Mouse (Mus musculus): ENCODE results near the gene Necab3. TPM values are rescaled to one million over a fixed set of nuclear protein-coding genes. Genes with fewer than 3 reads are reported as not detected.

Gene Necab3
- polyA plus RNA-seq, 1 experiment = 1.2 TPM

- 57% methylated on average over 3 of the region's 3 CpGs for WGBS
- Histone ChIP-seq H3K4me1 (ENCODE audit: control insufficient read depth, insufficient read depth, low read length) (no peaks in the 10 kb centered on the region), H3K4me3 (replicated peaks; ENCODE audit: extremely low read depth, low read depth, low read length) (no peak overlapping the region)
- peak; percentile 35 for DNase-seq
- TF ChIP-seq CTCF (IDR thresholded peaks at IDR 0.05; ENCODE audit: insufficient read depth, low read length) = peak; percentile 78
- TF ChIP-seq POLR2A (IDR thresholded peaks at IDR 0.05; ENCODE audit: borderline replicate concordance, extremely low read depth, low read depth, low read length) = no peak
These were observed 34.3 kb upstream of the Necab3 start for GRCm38 (mm10) chr2:154593025-154593424.

- 86% methylated on average over 3 of the region's 3 CpGs for WGBS
- no peaks in the 10 kb centered on the region for H3K4me1 ChIP-seq (ENCODE audit: control insufficient read depth, insufficient read depth, low read length)
These were observed 32.5 kb upstream of the Necab3 start for GRCm38 (mm10) chr2:154591239-154591638.

GRCm38 (mm10) chr2:154589051-154589450 lies 30.4 kb upstream of the Necab3 start:
- TF ChIP-seq CTCF (IDR thresholded peaks at IDR 0.05; ENCODE audit: insufficient read depth, low read length) (no peak), POLR2A (IDR thresholded peaks at IDR 0.05; ENCODE audit: borderline replicate concordance, extremely low read depth, low read depth, low read length) (no peak)
- DNase-seq = no peak
- whole genome bisulfite sequencing = 86% methylated on average over 4 of the region's 4 CpGs
- H3K4me1 ChIP-seq (ENCODE audit: control insufficient read depth, insufficient read depth, low read length) = no peaks in the 10 kb centered on the region
- H3K4me3 ChIP-seq (replicated peaks; ENCODE audit: extremely low read depth, low read depth, low read length) = no peak overlapping the region

More at GRCm38 (mm10) chr2:154591239-154591638, 32.5 kb upstream of the Necab3 start:
- no peak for TF ChIP-seq CTCF (IDR thresholded peaks at IDR 0.05; ENCODE audit: insufficient read depth, low read length)
- no peak for TF ChIP-seq POLR2A (IDR thresholded peaks at IDR 0.05; ENCODE audit: borderline replicate concordance, extremely low read depth, low read depth, low read length)
- DNase-seq = no peak
- no peak overlapping the region for H3K4me3 ChIP-seq (replicated peaks; ENCODE audit: extremely low read depth, low read depth, low read length)

GRCm38 (mm10) chr2:154586405-154586804 lies 27.7 kb upstream of the Necab3 start:
- 77% methylated on average over 5 of the region's 5 CpGs for WGBS
- no peak for TF ChIP-seq POLR2A (IDR thresholded peaks at IDR 0.05; ENCODE audit: borderline replicate concordance, extremely low read depth, low read depth, low read length)
- peak; percentile 53 for TF ChIP-seq CTCF (IDR thresholded peaks at IDR 0.05; ENCODE audit: insufficient read depth, low read length)
- H3K4me1 ChIP-seq (ENCODE audit: control insufficient read depth, insufficient read depth, low read length) = no peaks in the 10 kb centered on the region
- H3K4me3 ChIP-seq (replicated peaks; ENCODE audit: extremely low read depth, low read depth, low read length) = no peak overlapping the region
- no peak for DNase-seq

- no peak for DNase-seq
- no peaks in the 10 kb centered on the region for H3K4me1 ChIP-seq (ENCODE audit: control insufficient read depth, insufficient read depth, low read length)
- no peak overlapping the region for H3K4me3 ChIP-seq (replicated peaks; ENCODE audit: extremely low read depth, low read depth, low read length)
- 58% methylated on average over 17 of the region's 17 CpGs for WGBS
- no peak for TF ChIP-seq POLR2A (IDR thresholded peaks at IDR 0.05; ENCODE audit: borderline replicate concordance, extremely low read depth, low read depth, low read length)
- no peak for TF ChIP-seq CTCF (IDR thresholded peaks at IDR 0.05; ENCODE audit: insufficient read depth, low read length)
These were observed 26.4 kb upstream of the Necab3 start for GRCm38 (mm10) chr2:154584931-154585601.

- DNase-seq = no peak
- TF ChIP-seq POLR2A (IDR thresholded peaks at IDR 0.05; ENCODE audit: borderline replicate concordance, extremely low read depth, low read depth, low read length) = no peak
- 57% methylated on average over 15 of the region's 15 CpGs for WGBS
- Histone ChIP-seq H3K4me1 (ENCODE audit: control insufficient read depth, insufficient read depth, low read length) (no peaks in the 10 kb centered on the region), H3K4me3 (replicated peaks; ENCODE audit: extremely low read depth, low read depth, low read length) (no peak overlapping the region)
These were observed 25.5 kb upstream of the Necab3 start for GRCm38 (mm10) chr2:154583906-154584872.

GRCm38 (mm10) chr2:154581421-154581820 lies 22.7 kb upstream of the Necab3 start:
- Histone ChIP-seq H3K4me3 (replicated peaks; ENCODE audit: extremely low read depth, low read depth, low read length) (no peak overlapping the region), H3K4me1 (ENCODE audit: control insufficient read depth, insufficient read depth, low read length) (no peaks in the 10 kb centered on the region)
- 87% methylated on average over 1 of the region's 1 CpGs for WGBS
- DNase-seq = no peak
- TF ChIP-seq CTCF (IDR thresholded peaks at IDR 0.05; ENCODE audit: insufficient read depth, low read length) (peak; percentile 19; the same call in 1 of the 2 replicates), POLR2A (IDR thresholded peaks at IDR 0.05; ENCODE audit: borderline replicate concordance, extremely low read depth, low read depth, low read length) (no peak)

- WGBS = 65% methylated on average over 8 of the region's 8 CpGs
- DNase-seq = no peak
- Histone ChIP-seq H3K4me3 (replicated peaks; ENCODE audit: extremely low read depth, low read depth, low read length) (no peak overlapping the region), H3K4me1 (ENCODE audit: control insufficient read depth, insufficient read depth, low read length) (no peaks in the 10 kb centered on the region)
- TF ChIP-seq CTCF (IDR thresholded peaks at IDR 0.05; ENCODE audit: insufficient read depth, low read length) (no peak), POLR2A (IDR thresholded peaks at IDR 0.05; ENCODE audit: borderline replicate concordance, extremely low read depth, low read depth, low read length) (no peak)
These were observed 21.9 kb upstream of the Necab3 start for GRCm38 (mm10) chr2:154580586-154580985.

GRCm38 (mm10) chr2:154577744-154578067 lies 19.0 kb upstream of the Necab3 start:
- H3K4me1 ChIP-seq (ENCODE audit: control insufficient read depth, insufficient read depth, low read length) = no peaks in the 10 kb centered on the region
- DNase-seq = no peak
- H3K4me3 ChIP-seq (replicated peaks; ENCODE audit: extremely low read depth, low read depth, low read length) = no peak overlapping the region
- 95% methylated on average over 6 of the region's 6 CpGs for WGBS
- TF ChIP-seq CTCF (IDR thresholded peaks at IDR 0.05; ENCODE audit: insufficient read depth, low read length) (no peak), POLR2A (IDR thresholded peaks at IDR 0.05; ENCODE audit: borderline replicate concordance, extremely low read depth, low read depth, low read length) (no peak)

All from lung, adult 2 months (tissue).